Mouse (Mus musculus) brain, adult 2 months (tissue): Measurements from ENCODE around the gene Gm4778.
"Not testable (repeated sequence)": the region's sequence is repeated elsewhere in the genome, so short reads cannot be mapped to it uniquely, and the experiment has no call there.

Experiments
- DNase-seq: peaks from one replicate; pipeline ENCODE4 v3.0.0; 2011; ENCODE audit warnings: low read depth, low spot score

Gm4778 gene

DNA sequence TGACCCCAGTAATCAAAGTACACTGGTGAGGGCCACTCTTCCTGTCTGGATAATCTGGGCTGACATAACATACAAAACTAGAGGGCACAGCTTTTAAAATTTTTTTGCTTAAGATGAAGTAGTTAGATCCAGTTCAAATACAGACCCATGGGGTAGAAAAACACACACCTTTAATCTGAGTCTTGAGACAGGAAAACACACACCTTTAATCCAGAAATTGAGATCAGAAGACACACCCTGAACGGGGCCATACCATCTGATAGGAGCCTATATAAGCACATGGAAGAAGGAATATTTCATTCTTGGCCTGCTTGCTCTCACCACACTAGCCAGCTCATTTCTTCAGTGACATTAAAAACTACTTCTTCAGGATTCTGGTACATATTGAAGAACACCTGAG is at the start of gene Gm4778:
TSS of gene Gm4778 (plus strand) at position 301 of the 400 bp plus-strand sequence.
- not testable (repeated sequence) for DNase-seq

DNA sequence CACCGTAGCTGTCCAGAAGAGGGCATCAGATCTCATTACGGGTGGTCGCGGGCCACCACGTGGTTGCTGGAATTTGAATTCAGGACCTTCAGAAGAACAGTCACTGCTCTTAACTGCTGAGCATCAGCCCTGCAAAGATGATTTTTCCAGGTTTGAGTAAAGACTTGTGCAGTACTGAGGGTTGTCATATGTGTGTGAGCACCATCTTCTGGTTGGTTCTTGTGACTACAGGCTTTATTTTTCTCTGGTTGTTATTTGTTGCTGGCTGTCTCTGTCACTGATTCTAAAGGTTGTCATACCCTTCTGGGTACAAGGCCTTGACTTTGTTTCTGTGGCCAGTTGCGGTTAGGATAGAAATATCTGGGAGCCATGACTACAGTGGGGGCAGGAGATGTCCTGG is 3.2 kb upstream of the Gm4778 start:
- peak; percentile 59 for DNase-seq

DNA sequence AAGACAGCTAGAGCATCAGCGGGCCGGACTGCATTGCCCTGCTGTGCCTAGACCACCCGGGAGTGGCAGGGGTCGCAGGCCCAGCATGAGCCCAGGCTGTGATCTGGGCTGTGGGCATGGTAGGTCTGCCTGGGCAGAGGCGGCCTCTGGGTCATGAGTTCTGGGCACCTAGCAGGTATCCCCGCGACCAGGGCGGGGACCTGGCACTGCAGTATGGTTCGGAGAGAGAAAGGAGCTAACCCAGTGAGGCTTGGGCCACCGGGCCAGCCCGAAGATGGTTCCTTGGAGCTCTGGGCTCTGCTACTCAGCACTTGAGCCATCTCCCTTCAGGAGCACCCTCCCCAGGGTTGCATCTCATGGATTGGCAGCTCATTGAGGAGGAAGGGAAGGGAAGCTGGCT is 12.2 kb downstream of the Gm4778 start:
- no peak for DNase-seq

DNA sequence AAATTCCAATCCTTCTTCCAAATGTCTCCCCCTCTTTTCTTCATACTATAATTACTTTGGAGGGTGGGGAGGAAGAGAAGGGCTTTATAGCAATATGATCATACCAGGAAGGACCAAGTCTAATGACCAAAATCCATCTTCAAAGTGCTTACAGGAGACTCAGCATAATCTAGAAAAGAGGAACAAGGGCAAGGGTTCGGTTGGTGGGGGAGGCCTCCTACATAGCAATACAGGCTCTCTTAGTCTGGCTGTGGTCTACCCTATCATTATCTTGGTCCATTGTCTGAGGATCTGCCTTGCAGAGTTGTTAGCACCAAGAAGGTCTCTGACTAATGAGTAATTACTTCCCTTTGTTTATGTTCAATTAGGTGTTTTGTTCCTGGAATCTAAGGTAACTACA is 41.6 kb downstream of the Gm4778 start:
- no peak for DNase-seq

DNA sequence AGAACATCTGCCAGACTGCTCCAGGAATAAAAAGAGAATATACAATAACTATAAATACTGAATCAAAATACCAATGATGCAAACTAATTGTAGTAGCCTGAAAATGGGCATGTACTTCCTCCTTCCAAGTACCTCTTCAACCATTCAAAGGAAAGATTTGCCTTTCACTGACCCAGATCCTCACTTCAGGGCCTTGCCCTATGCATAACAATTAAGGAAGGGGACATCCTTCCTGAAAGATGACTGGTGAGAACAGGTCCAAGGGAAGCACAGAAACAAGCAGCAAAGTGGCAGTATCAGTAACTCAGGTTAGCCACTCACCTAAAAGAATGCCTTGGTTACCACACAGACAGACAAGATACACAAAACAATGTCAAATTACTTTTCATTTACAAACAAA is 43.1 kb downstream of the Gm4778 start:
- no peak for DNase-seq

DNA sequence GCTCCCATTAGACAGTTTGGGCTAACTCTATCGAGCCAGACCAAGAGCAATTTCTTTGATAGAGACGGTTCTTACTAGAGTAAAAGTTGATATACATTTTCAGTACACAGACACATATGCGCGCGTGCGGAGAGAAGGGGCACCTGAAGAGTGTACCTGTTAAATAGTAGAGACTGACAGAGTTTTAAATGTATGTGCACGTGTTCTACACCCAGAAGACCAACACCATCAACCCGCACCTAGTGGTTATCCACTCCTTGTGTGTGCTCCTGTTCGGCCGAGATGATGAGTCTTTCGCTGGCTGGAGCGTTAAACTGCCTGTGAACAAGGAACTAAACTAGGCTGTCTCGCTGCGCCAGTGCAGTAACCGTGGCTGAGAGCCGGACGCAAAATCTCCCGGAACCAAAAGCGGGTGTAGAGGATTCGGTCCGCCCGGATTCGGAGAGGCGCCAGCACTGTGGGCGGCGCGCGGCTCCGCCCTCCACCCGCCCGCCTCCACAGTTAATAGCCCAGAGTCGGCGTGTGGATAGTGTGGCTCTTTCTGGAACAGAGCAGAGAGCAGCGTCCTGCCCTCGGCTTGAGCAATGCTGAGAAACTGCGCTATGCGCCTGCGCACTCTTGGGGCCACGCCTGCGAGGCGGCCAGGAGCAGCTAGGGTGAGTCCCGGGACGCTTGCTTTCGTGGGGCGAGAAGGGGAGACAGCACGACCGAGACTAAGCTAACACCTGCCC is 46.0 kb downstream of the Gm4778 start, which contains the start of gene Them4:
TSS of gene Them4 (plus strand) at position 457 of the 731 bp plus-strand sequence.
- peak; percentile 98 for DNase-seq

DNA sequence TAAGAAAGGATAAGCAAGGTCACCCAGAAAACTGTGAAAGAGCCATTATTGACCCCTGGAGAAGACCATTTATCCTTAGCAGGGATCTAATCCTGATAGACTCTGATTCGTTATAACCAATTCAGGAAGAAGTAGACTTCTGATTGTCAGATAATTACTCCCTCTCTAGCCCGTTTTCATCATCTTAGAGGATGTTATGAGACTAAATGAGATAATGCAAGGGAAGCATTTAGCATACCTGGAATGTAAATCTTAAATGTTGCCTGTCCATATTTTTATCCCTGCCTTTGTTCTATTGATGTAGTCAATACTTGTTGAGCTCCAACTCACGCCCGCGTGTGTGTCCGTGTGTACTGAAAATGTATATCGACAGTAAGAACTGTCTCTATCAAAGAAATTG is 46.7 kb downstream of the Gm4778 start:
- no peak for DNase-seq

DNA sequence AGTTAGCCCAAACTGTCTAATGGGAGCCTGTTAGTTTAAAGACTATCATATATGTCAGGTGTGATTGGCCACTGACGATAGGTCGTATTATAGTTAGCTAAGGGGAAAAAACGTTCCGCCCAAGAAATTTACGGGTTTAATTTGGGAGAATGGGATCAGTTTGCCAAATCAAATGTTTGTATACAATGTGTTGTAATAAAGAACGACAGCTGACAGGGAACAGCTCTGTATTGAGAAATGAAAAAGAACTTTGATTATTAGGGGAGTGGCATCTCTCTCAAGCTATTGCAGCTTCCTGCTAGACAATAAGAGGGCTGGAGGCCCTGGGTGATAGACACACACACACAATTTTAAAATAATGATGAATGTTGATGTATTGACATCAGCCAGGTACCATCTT is 47.1 kb downstream of the Gm4778 start:
- DNase-seq: no peak

DNA sequence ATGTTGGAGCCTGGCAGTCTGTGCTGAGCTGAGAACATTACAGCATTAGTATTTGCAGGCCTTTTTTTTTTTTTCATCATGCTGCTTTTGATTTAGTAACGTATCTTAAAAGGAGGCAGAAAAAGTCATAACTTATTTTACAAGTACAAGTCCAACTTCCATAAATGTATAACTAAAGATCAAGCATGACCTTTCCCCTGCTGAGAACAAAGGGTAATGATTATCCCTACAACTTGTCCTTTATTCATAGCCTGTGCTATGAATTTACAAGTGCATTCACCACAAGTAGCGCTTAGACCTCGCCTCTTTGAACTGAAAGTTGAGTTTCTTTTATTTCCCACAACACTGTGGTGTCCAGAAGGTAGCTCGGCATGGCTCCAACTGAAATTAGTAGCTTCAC is 47.5 kb downstream of the Gm4778 start:
- peak; percentile 40 for DNase-seq
